Mouse (Mus musculus): ENCODE data around the gene Adrm1.
"Not testable (repeated sequence)": the region's sequence is repeated elsewhere in the genome, so short reads cannot be mapped to it uniquely, and the experiment has no call there.

The Adrm1 gene

GRCm38 (mm10) chr2:180170806-180171521 lies at the start of gene Adrm1:
Gene Adrm1, plus strand, starts transcription at chr2:180171485.
- peak; percentile 93 to 97 for DNase-seq (ENCODE audit: low spot score in 2 of 2)

GRCm38 (mm10) chr2:180124192-180124591 lies 47.1 kb upstream of the Adrm1 start:
- DNase-seq (ENCODE audit: low spot score in 2 of 2), result no peak

GRCm38 (mm10) chr2:180126195-180126594 lies 45.1 kb upstream of the Adrm1 start:
- no peak for DNase-seq (ENCODE audit: low spot score in 2 of 2)

- DNase-seq (ENCODE audit: low spot score in 2 of 2), result no peak
These were observed 43.6 kb upstream of the Adrm1 start for GRCm38 (mm10) chr2:180127675-180128074.

GRCm38 (mm10) chr2:180133231-180133630 lies 38.1 kb upstream of the Adrm1 start:
- DNase-seq (ENCODE audit: low spot score in 2 of 2), result no peak

GRCm38 (mm10) chr2:180133911-180134310 lies 37.4 kb upstream of the Adrm1 start:
- DNase-seq (ENCODE audit: low spot score in 2 of 2), result no peak

GRCm38 (mm10) chr2:180135414-180135813 lies 35.9 kb upstream of the Adrm1 start:
- no peak for DNase-seq (ENCODE audit: low spot score in 2 of 2)

GRCm38 (mm10) chr2:180146091-180146490 lies 25.2 kb upstream of the Adrm1 start:
- no peak for DNase-seq (ENCODE audit: low spot score in 2 of 2)

- DNase-seq (ENCODE audit: low spot score in 2 of 2), result no peak
These were observed 23.9 kb upstream of the Adrm1 start for GRCm38 (mm10) chr2:180147379-180147778.

- DNase-seq (ENCODE audit: low spot score in 2 of 2), result no peak
These were observed 22.7 kb upstream of the Adrm1 start for GRCm38 (mm10) chr2:180148551-180148950.

GRCm38 (mm10) chr2:180154796-180155195 lies 16.5 kb upstream of the Adrm1 start:
- DNase-seq (ENCODE audit: low spot score in 2 of 2), result no peak

- DNase-seq (ENCODE audit: low spot score in 2 of 2), result no peak
These were observed 12.7 kb upstream of the Adrm1 start for GRCm38 (mm10) chr2:180158627-180159026.

GRCm38 (mm10) chr2:180165855-180166254 lies 5.4 kb upstream of the Adrm1 start:
- no peak for DNase-seq (ENCODE audit: low spot score in 2 of 2)

- no peak for DNase-seq (ENCODE audit: low spot score in 2 of 2)
These were observed 4.4 kb upstream of the Adrm1 start for GRCm38 (mm10) chr2:180166869-180167268.

- no peak for DNase-seq (ENCODE audit: low spot score in 2 of 2)
These were observed 1.0 kb upstream of the Adrm1 start for GRCm38 (mm10) chr2:180170151-180170805.

- no peak for DNase-seq (ENCODE audit: low spot score in 2 of 2)
These were observed 311 bp downstream of the Adrm1 start for GRCm38 (mm10) chr2:180171522-180172070.

GRCm38 (mm10) chr2:180172152-180172551 lies 867 bp downstream of the Adrm1 start:
- no peak for DNase-seq (ENCODE audit: low spot score in 2 of 2)

GRCm38 (mm10) chr2:180173163-180173562 lies 1.9 kb downstream of the Adrm1 start:
- no peak for DNase-seq (ENCODE audit: low spot score in 2 of 2)

- DNase-seq (ENCODE audit: low spot score in 2 of 2), result not testable (repeated sequence)
These were observed 2.4 kb downstream of the Adrm1 start for GRCm38 (mm10) chr2:180173711-180174110.

- no peak for DNase-seq (ENCODE audit: low spot score in 2 of 2)
These were observed 2.8 kb downstream of the Adrm1 start for GRCm38 (mm10) chr2:180174121-180174520.

- no peak for DNase-seq (ENCODE audit: low spot score in 2 of 2)
These were observed 4.4 kb downstream of the Adrm1 start for GRCm38 (mm10) chr2:180175725-180176124.

GRCm38 (mm10) chr2:180181542-180181941 lies 10.3 kb downstream of the Adrm1 start:
- DNase-seq (ENCODE audit: low spot score in 2 of 2), result no peak

Data from frontal cortex, postnatal 14 days (tissue).